Mouse (Mus musculus) adrenal gland (tissue): ENCODE measurements around the gene Kndc1.

Experiments used
- intact Hi-C: fragments of 180-260 bp; cut with DNase I; formaldehyde crosslinking; loops from one replicate; pipeline ENCODE4 v1.15.1; 2025

The Kndc1 gene

GRCm38 (mm10) chr7:139950283-139950971 lies 55.9 kb downstream of the Kndc1 start:
- intact Hi-C loops: no loop called here

- intact Hi-C loops: no loop called here
Measured at GRCm38 (mm10) chr7:139951079-139951478, 56.6 kb downstream of the Kndc1 start.

GRCm38 (mm10) chr7:139951991-139952633 lies 57.6 kb downstream of the Kndc1 start:
- intact Hi-C loops: no loop called here

GRCm38 (mm10) chr7:139955505-139955904 lies 61.0 kb downstream of the Kndc1 start:
- intact Hi-C loops: no loop called here

- intact Hi-C loops: no loop called here
Measured at GRCm38 (mm10) chr7:139956658-139957057, 62.2 kb downstream of the Kndc1 start.

- intact Hi-C loops: no loop called here
Measured at GRCm38 (mm10) chr7:139957437-139957836, 62.9 kb downstream of the Kndc1 start.

GRCm38 (mm10) chr7:139957958-139958357 lies 63.5 kb downstream of the Kndc1 start:
- intact Hi-C loops: no loop called here

- intact Hi-C loops: no loop called here
Measured at GRCm38 (mm10) chr7:139961141-139961540, 66.6 kb downstream of the Kndc1 start.

- intact Hi-C loops: no loop called here
Measured at GRCm38 (mm10) chr7:139963814-139964213, 69.3 kb downstream of the Kndc1 start.

- intact Hi-C loops: no loop called here
Measured at GRCm38 (mm10) chr7:139967175-139967574, 72.7 kb downstream of the Kndc1 start.

- intact Hi-C loops: loop anchor here (2.0 kb wide), 2 partner anchors 26 to 94 kb away; no protein-coding TSS in a partner anchor
Measured at GRCm38 (mm10) chr7:139968428-139968827, 73.9 kb downstream of the Kndc1 start.

- intact Hi-C loops: loop anchor here (2.0 to 10.0 kb wide), 3 partner anchors 25 to 175 kb away; no protein-coding TSS in a partner anchor
Measured at GRCm38 (mm10) chr7:139969348-139970130, 75.0 kb downstream of the Kndc1 start.

- intact Hi-C loops: loop anchor here (10.0 kb wide), 1 partner anchor 174 kb away; no protein-coding TSS in a partner anchor
Measured at GRCm38 (mm10) chr7:139970216-139970919, 75.9 kb downstream of the Kndc1 start.

GRCm38 (mm10) chr7:139970979-139971378 lies 76.5 kb downstream of the Kndc1 start:
- intact Hi-C loops: loop anchor here (10.0 kb wide), 1 partner anchor 174 kb away; no protein-coding TSS in a partner anchor

GRCm38 (mm10) chr7:139971436-139971835 lies 76.9 kb downstream of the Kndc1 start:
- intact Hi-C loops: loop anchor here (10.0 kb wide), 1 partner anchor 173 kb away; no protein-coding TSS in a partner anchor

GRCm38 (mm10) chr7:139972923-139973331 lies 78.4 kb downstream of the Kndc1 start:
- intact Hi-C loops: loop anchor here (10.0 kb wide), 1 partner anchor 172 kb away; no protein-coding TSS in a partner anchor

- intact Hi-C loops: loop anchor here (10.0 kb wide), 1 partner anchor 170 kb away; no protein-coding TSS in a partner anchor
Measured at GRCm38 (mm10) chr7:139974307-139974706, 79.8 kb downstream of the Kndc1 start.

GRCm38 (mm10) chr7:139975471-139975870 lies 81.0 kb downstream of the Kndc1 start:
- intact Hi-C loops: loop anchor here (10.0 kb wide), 1 partner anchor 169 kb away; no protein-coding TSS in a partner anchor

GRCm38 (mm10) chr7:139978278-139978892 lies 83.9 kb downstream of the Kndc1 start, which contains the start of gene 6430531B16Rik:
Gene 6430531B16Rik, minus strand, starts transcription at chr7:139978755.
- intact Hi-C loops: loop anchor here (10.0 kb wide), 1 partner anchor 166 kb away; no protein-coding TSS in a partner anchor
